Mouse (Mus musculus) liver, embryonic 16.5 days (tissue): ENCODE results near the gene Cmklr1. TPM values are rescaled to one million over a fixed set of nuclear protein-coding genes. Genes with fewer than 3 reads are reported as not detected.

Experiments
- ATAC-seq: fragments of 200-750 bp; cut with Nextera tagmentation; 2 replicates; pipeline ENCODE4 v1.8.0; 2017; ENCODE audit warnings: low read depth, mild to moderate bottlenecking, moderate number of reproducible peaks, moderate library complexity
- H3K27ac ChIP-seq: fragments of 300-500 bp; sonication (generic); 2 replicates; pipeline ENCODE4 v1.5.1; 2014; ENCODE audit warnings: mild to moderate bottlenecking, low read length
- H3K27me3 ChIP-seq: fragments of 300-500 bp; sonication (generic); 2 replicates; pipeline ENCODE4 v1.6.1; 2014; ENCODE audit warnings: low read depth, low read length, mixed read lengths; ENCODE audit not compliant: control insufficient read depth, insufficient read depth
- H3K36me3 ChIP-seq: fragments of 300-500 bp; sonication (generic); 2 replicates; pipeline ENCODE4 v1.6.1; 2014; ENCODE audit warnings: mild to moderate bottlenecking; ENCODE audit not compliant: control insufficient read depth, insufficient read depth
- H3K4me1 ChIP-seq: fragments of 300-500 bp; sonication (generic); 2 replicates; pipeline ENCODE4 v1.6.1; 2014; ENCODE audit warnings: low read depth, low read length, mixed read lengths; ENCODE audit not compliant: control insufficient read depth
- H3K4me2 ChIP-seq: fragments of 300-500 bp; sonication (generic); 2 replicates; pipeline ENCODE4 v1.6.1; 2014; ENCODE audit warnings: low read depth, low read length, mixed read lengths
- H3K4me3 ChIP-seq: fragments of 300-500 bp; sonication (generic); 2 replicates; pipeline ENCODE4 v1.5.1; 2014; ENCODE audit warnings: low read depth, mild to moderate bottlenecking, low read length
- H3K9ac ChIP-seq: fragments of 300-500 bp; sonication (generic); 2 replicates; pipeline ENCODE4 v1.6.1; 2014; ENCODE audit warnings: low read depth, low read length
- H3K9me3 ChIP-seq: fragments of 300-500 bp; sonication (generic); replicated peaks from 2 replicates; pipeline ENCODE4 v1.6.1; 2016; ENCODE audit warnings: low read length; ENCODE audit not compliant: control insufficient read depth
- WGBS: fragments of 180-500 bp; shearing (Covaris S2); extraction: QIAGEN DNeasy Blood & Tissue Kit; methylation state at CpG from one replicate; pipeline ENCODE4 v1.1.7; 2014; ENCODE audit not compliant: insufficient replicate concordance; 5-methylcytosine and 5-hydroxymethylcytosine counted together
- polyA plus RNA-seq: library from polyadenylated mRNA; unstranded; fragments of >200 nt; fragmentation: Nextera tagmentation; extraction: Ambion mirVana; gene quantifications from 2 replicates; pipeline ENCODE4 v1.2.1, GENCODE M21; 2015

Cmklr1 gene
- polyA plus RNA-seq, 1 experiment from 2014 or later: 2.5 TPM

- Histone ChIP-seq H3K36me3 (no peaks in the 10 kb centered on the region), H3K4me1 (no peaks in the 10 kb centered on the region), H3K9me3 (no peaks in the 10 kb centered on the region), H3K4me3 (no peak overlapping the region), H3K4me2 (no peak overlapping the region), H3K9ac (no peak overlapping the region), H3K27me3 (no peaks in the 10 kb centered on the region; the same call in 1 of the 2 replicates), H3K27ac (no peak overlapping the region)
- ATAC-seq: no peak
- 42% methylated on average over 8 of the region's 8 CpGs for WGBS
Observed at GRCm38 (mm10) chr5:113606961-113607785, 43.1 kb downstream of the Cmklr1 start.

GRCm38 (mm10) chr5:113606121-113606520 is 44.1 kb downstream of the Cmklr1 start:
- no peaks in the 10 kb centered on the region for H3K4me1 ChIP-seq
- ATAC-seq: no peak
- H3K9me3 ChIP-seq: no peaks in the 10 kb centered on the region
- H3K27me3 ChIP-seq: no peaks in the 10 kb centered on the region; the same call in 1 of the 2 replicates
- no peak overlapping the region for H3K27ac ChIP-seq
- no peak overlapping the region for H3K9ac ChIP-seq
- H3K4me3 ChIP-seq: no peak overlapping the region
- H3K36me3 ChIP-seq: no peaks in the 10 kb centered on the region
- no peak overlapping the region for H3K4me2 ChIP-seq
- WGBS: 49% methylated on average over 3 of the region's 3 CpGs

- H3K4me2 ChIP-seq: no peak overlapping the region
- no peak overlapping the region for H3K4me3 ChIP-seq
- H3K9ac ChIP-seq: no peak overlapping the region
- no peak overlapping the region for H3K27ac ChIP-seq
- no peaks in the 10 kb centered on the region for H3K9me3 ChIP-seq
- no peaks in the 10 kb centered on the region; the same call in 1 of the 2 replicates for H3K27me3 ChIP-seq
- H3K36me3 ChIP-seq: no peaks in the 10 kb centered on the region
- no peak for ATAC-seq
- H3K4me1 ChIP-seq: no peaks in the 10 kb centered on the region
- WGBS: 52% methylated on average over 4 of the region's 4 CpGs
Observed at GRCm38 (mm10) chr5:113604758-113605157, 45.5 kb downstream of the Cmklr1 start.

GRCm38 (mm10) chr5:113603471-113603870 is 46.8 kb downstream of the Cmklr1 start:
- WGBS: 62% methylated on average over 9 of the region's 9 CpGs

GRCm38 (mm10) chr5:113600803-113601202 is 49.4 kb downstream of the Cmklr1 start:
- H3K9ac ChIP-seq: no peak overlapping the region
- no peak for ATAC-seq
- no peak overlapping the region for H3K4me3 ChIP-seq
- H3K9me3 ChIP-seq: no peaks in the 10 kb centered on the region
- 71% methylated on average over 4 of the region's 4 CpGs for WGBS
- H3K36me3 ChIP-seq: no peaks in the 10 kb centered on the region
- H3K27me3 ChIP-seq: no peaks in the 10 kb centered on the region
- H3K4me1 ChIP-seq: no peaks in the 10 kb centered on the region
- H3K4me2 ChIP-seq: no peak overlapping the region
- H3K27ac ChIP-seq: no peak overlapping the region

More at GRCm38 (mm10) chr5:113603471-113603870, 46.8 kb downstream of the Cmklr1 start:
- Histone ChIP-seq H3K9ac (no peak overlapping the region), H3K4me3 (no peak overlapping the region), H3K4me2 (no peak overlapping the region), H3K4me1 (no peaks in the 10 kb centered on the region), H3K36me3 (no peaks in the 10 kb centered on the region), H3K27me3 (no peaks in the 10 kb centered on the region), H3K27ac (no peak overlapping the region), H3K9me3 (no peaks in the 10 kb centered on the region)
- no peak for ATAC-seq

- no peak overlapping the region for H3K4me3 ChIP-seq
- no peak overlapping the region for H3K9ac ChIP-seq
- H3K36me3 ChIP-seq: no peaks in the 10 kb centered on the region
- no peaks in the 10 kb centered on the region for H3K9me3 ChIP-seq
- no peaks in the 10 kb centered on the region for H3K4me1 ChIP-seq
- WGBS: 57% methylated on average over 3 of the region's 3 CpGs
- H3K27ac ChIP-seq: no peak overlapping the region
- H3K4me2 ChIP-seq: no peak overlapping the region
- ATAC-seq: no peak
- no peaks in the 10 kb centered on the region for H3K27me3 ChIP-seq
Observed at GRCm38 (mm10) chr5:113600181-113600580, 50.0 kb downstream of the Cmklr1 start.

- Histone ChIP-seq H3K9me3 (no peaks in the 10 kb centered on the region), H3K27me3 (no peaks in the 10 kb centered on the region), H3K4me1 (no peaks in the 10 kb centered on the region), H3K27ac (no peak overlapping the region), H3K4me2 (no peak overlapping the region), H3K4me3 (no peak overlapping the region), H3K9ac (no peak overlapping the region), H3K36me3 (no peaks in the 10 kb centered on the region)
- 56% methylated on average over 9 of the region's 9 CpGs for WGBS
- no peak for ATAC-seq
Observed at GRCm38 (mm10) chr5:113596780-113597353, 53.4 kb downstream of the Cmklr1 start.

- WGBS: 66% methylated on average over 9 of the region's 9 CpGs
- Histone ChIP-seq H3K27me3 (no peaks in the 10 kb centered on the region), H3K9ac (no peak overlapping the region), H3K9me3 (no peaks in the 10 kb centered on the region), H3K36me3 (no peaks in the 10 kb centered on the region), H3K4me1 (no peaks in the 10 kb centered on the region), H3K4me3 (no peak overlapping the region), H3K27ac (no peak overlapping the region), H3K4me2 (no peak overlapping the region)
- no peak for ATAC-seq
Observed at GRCm38 (mm10) chr5:113596252-113596651, 54.0 kb downstream of the Cmklr1 start.
